Mouse (Mus musculus) erythroblast, embryonic 14.5 days (primary cell): ENCODE measurements around the gene Ahnak. TPM values are rescaled to one million over a fixed set of nuclear protein-coding genes. Genes with fewer than 3 reads are reported as not detected.
"Not testable (repeated sequence)": the region's sequence is repeated elsewhere in the genome, so short reads cannot be mapped to it uniquely, and the experiment has no call there.

ENCODE experiments used
- H3K27me3 ChIP-seq: 2 replicates; pipeline ENCODE4 v1.6.1; 2012; ENCODE audit warnings: inconsistent platforms; ENCODE audit not compliant: control insufficient read depth
- H3K36me3 ChIP-seq: 2 replicates; pipeline ENCODE4 v1.6.1; 2012; ENCODE audit warnings: mild to moderate bottlenecking, inconsistent platforms; ENCODE audit not compliant: control insufficient read depth
- H3K4me1 ChIP-seq: 2 replicates; pipeline ENCODE4 v1.6.1; 2012; ENCODE audit warnings: inconsistent platforms; ENCODE audit not compliant: control insufficient read depth
- H3K4me3 ChIP-seq: replicated peaks from 2 replicates; pipeline ENCODE3; 2012; ENCODE audit warnings: moderate library complexity, mild to moderate bottlenecking, inconsistent platforms
- H3K9me3 ChIP-seq: 2 replicates; pipeline ENCODE4 v1.6.1; 2012; ENCODE audit warnings: low read length, inconsistent platforms, mixed read lengths; ENCODE audit not compliant: control insufficient read depth
- GATA1 ChIP-seq: IDR thresholded peaks from 2 replicates; pipeline ENCODE4 v1.6.1; 2012; ENCODE audit warnings: low read length, inconsistent platforms, mixed read lengths
- TAL1 ChIP-seq: IDR thresholded peaks from 3 replicates; pipeline ENCODE4 v1.6.1; 2012; ENCODE audit warnings: low read length, inconsistent platforms, mixed read lengths
- polyA plus RNA-seq: library from polyadenylated mRNA; stranded (reverse); fragments of >175 nt; gene quantifications from 2 replicates; pipeline ENCODE4 v1.2.3, GENCODE M21; 2012

The Ahnak gene
- polyA plus RNA-seq, 1 experiment: 0.01 TPM

GRCm38 (mm10) chr19:9043123-9043522 is 54.0 kb downstream of the Ahnak start:
- TF ChIP-seq GATA1: no peak
- TF ChIP-seq TAL1: no peak
- peaks cover 40% of the 10 kb centered on the region for H3K4me1 ChIP-seq
- no peaks in the 10 kb centered on the region for H3K27me3 ChIP-seq
- H3K36me3 ChIP-seq: no peaks in the 10 kb centered on the region
- no peak overlapping the region for H3K4me3 ChIP-seq
- H3K9me3 ChIP-seq: no peaks in the 10 kb centered on the region

GRCm38 (mm10) chr19:9044291-9044690 is 55.2 kb downstream of the Ahnak start:
- H3K27me3 ChIP-seq: no peaks in the 10 kb centered on the region; the same call in 1 of the 2 replicates
- peaks cover 45% of the 10 kb centered on the region for H3K4me1 ChIP-seq
- no peak for TF ChIP-seq GATA1
- TF ChIP-seq TAL1: no peak
- peaks cover 5% of the 10 kb centered on the region for H3K36me3 ChIP-seq
- peaks cover 5% of the 10 kb centered on the region for H3K9me3 ChIP-seq
- no peak overlapping the region for H3K4me3 ChIP-seq

- H3K4me1 ChIP-seq: peaks cover 59% of the 10 kb centered on the region
- H3K9me3 ChIP-seq: peaks cover 9% of the 10 kb centered on the region
- no peaks in the 10 kb centered on the region; the same call in 1 of the 2 replicates for H3K27me3 ChIP-seq
- peaks cover 11% of the 10 kb centered on the region for H3K36me3 ChIP-seq
- no peak for TF ChIP-seq GATA1
- no peak for TF ChIP-seq TAL1
- peak overlapping the region; percentile 22 for H3K4me3 ChIP-seq
Measured at GRCm38 (mm10) chr19:9047207-9047945, 58.3 kb downstream of the Ahnak start.

- Histone ChIP-seq H3K27me3 (no peaks in the 10 kb centered on the region; the same call in 1 of the 2 replicates), H3K9me3 (peaks cover 9% of the 10 kb centered on the region), H3K4me3 (no peak overlapping the region), H3K36me3 (peaks cover 11% of the 10 kb centered on the region), H3K4me1 (peaks cover 65% of the 10 kb centered on the region)
- TF ChIP-seq GATA1 (no peak), TAL1 (no peak)
Measured at GRCm38 (mm10) chr19:9047946-9048387, 58.9 kb downstream of the Ahnak start.

GRCm38 (mm10) chr19:9048981-9049687 is 60.0 kb downstream of the Ahnak start:
- Histone ChIP-seq H3K36me3 (peaks cover 11% of the 10 kb centered on the region), H3K4me1 (peaks cover 64% of the 10 kb centered on the region), H3K9me3 (peaks cover 9% of the 10 kb centered on the region), H3K4me3 (no peak overlapping the region), H3K27me3 (no peaks in the 10 kb centered on the region; the same call in 1 of the 2 replicates)
- no peak for TF ChIP-seq TAL1
- no peak for TF ChIP-seq GATA1

GRCm38 (mm10) chr19:9050294-9051229 is 61.5 kb downstream of the Ahnak start:
- TF ChIP-seq GATA1 (peak; percentile 55), TAL1 (peak; percentile 25; the same call in 1 of the 3 replicates)
- Histone ChIP-seq H3K27me3 (no peaks in the 10 kb centered on the region; the same call in 1 of the 2 replicates), H3K9me3 (peaks cover 9% of the 10 kb centered on the region), H3K36me3 (peaks cover 11% of the 10 kb centered on the region), H3K4me1 (peaks cover 50% of the 10 kb centered on the region), H3K4me3 (no peak overlapping the region)

GRCm38 (mm10) chr19:9051985-9052384 is 62.9 kb downstream of the Ahnak start:
- Histone ChIP-seq H3K36me3 (peaks cover 11% of the 10 kb centered on the region), H3K4me1 (peaks cover 48% of the 10 kb centered on the region)
- not testable (repeated sequence) for H3K9me3 ChIP-seq, H3K27me3 ChIP-seq, H3K4me3 ChIP-seq

GRCm38 (mm10) chr19:9052803-9053431 is 63.8 kb downstream of the Ahnak start:
- TF ChIP-seq TAL1 (no peak), GATA1 (no peak)
- Histone ChIP-seq H3K27me3 (no peaks in the 10 kb centered on the region; the same call in 1 of the 2 replicates), H3K9me3 (peaks cover 9% of the 10 kb centered on the region), H3K4me1 (peaks cover 46% of the 10 kb centered on the region), H3K36me3 (peaks cover 11% of the 10 kb centered on the region), H3K4me3 (no peak overlapping the region)
